Mouse (Mus musculus) neural tube, embryonic 15.5 days (tissue): ENCODE measurements around the gene Rnf169. TPM values are rescaled to one million over a fixed set of nuclear protein-coding genes. Genes with fewer than 3 reads are reported as not detected.

Source experiments
- ATAC-seq: fragments of 200-750 bp; cut with Nextera tagmentation; 2 replicates; pipeline ENCODE4 v1.8.0; 2017; ENCODE audit warnings: mild to moderate bottlenecking, moderate TSS enrichment, moderate library complexity; ENCODE audit not compliant: low FRiP score
- H3K27ac ChIP-seq: fragments of 300-500 bp; sonication (generic); replicated peaks from 2 replicates; pipeline ENCODE4 v1.5.1; 2015; ENCODE audit warnings: mild to moderate bottlenecking, inconsistent platforms
- H3K27me3 ChIP-seq: fragments of 300-500 bp; sonication (generic); replicated peaks from 2 replicates; pipeline ENCODE4 v1.6.1; 2015; ENCODE audit warnings: inconsistent platforms
- H3K36me3 ChIP-seq: fragments of 300-500 bp; sonication (generic); 2 replicates; pipeline ENCODE4 v1.6.1; 2015; ENCODE audit warnings: inconsistent platforms
- H3K4me1 ChIP-seq: fragments of 300-500 bp; sonication (generic); 2 replicates; pipeline ENCODE4 v1.6.1; 2015; ENCODE audit warnings: inconsistent platforms
- H3K4me2 ChIP-seq: fragments of 300-500 bp; sonication (generic); 2 replicates; pipeline ENCODE4 v1.6.1; 2015; ENCODE audit warnings: inconsistent platforms, mild to moderate bottlenecking, moderate library complexity
- H3K4me3 ChIP-seq: fragments of 300-500 bp; sonication (generic); replicated peaks from 2 replicates; pipeline ENCODE4 v1.5.1; 2015; ENCODE audit warnings: mild to moderate bottlenecking, inconsistent platforms
- H3K9ac ChIP-seq: fragments of 300-500 bp; sonication (generic); replicated peaks from 2 replicates; pipeline ENCODE4 v1.6.1; 2015; ENCODE audit warnings: mild to moderate bottlenecking, inconsistent platforms
- H3K9me3 ChIP-seq: fragments of 300-500 bp; sonication (generic); replicated peaks from 2 replicates; pipeline ENCODE4 v1.6.1; 2016; ENCODE audit warnings: inconsistent platforms
- WGBS: fragments of 180-500 bp; shearing (Covaris S2); methylation state at CpG from one replicate; pipeline ENCODE4 v1.1.7; 2015; ENCODE audit warnings: mixed read lengths; 5-methylcytosine and 5-hydroxymethylcytosine counted together
- polyA plus RNA-seq: library from polyadenylated mRNA; unstranded; fragments of >200 nt; fragmentation: Nextera tagmentation; extraction: Ambion mirVana; gene quantifications from 2 replicates; pipeline ENCODE4 v1.2.1, GENCODE M21; 2015

Gene Rnf169
- polyA plus RNA-seq, 1 experiment from 2014 or later, result 4.2 TPM

GRCm38 (mm10) chr7:100003781-100004180 is 23.5 kb upstream of the Rnf169 start:
- no peak overlapping the region for H3K4me3 ChIP-seq
- no peak overlapping the region for H3K9ac ChIP-seq
- no peaks in the 10 kb centered on the region for H3K9me3 ChIP-seq
- peaks cover 51% of the 10 kb centered on the region for H3K27me3 ChIP-seq
- WGBS, result 55% methylated on average over 9 of the region's 9 CpGs
- no peaks in the 10 kb centered on the region for H3K36me3 ChIP-seq
- peaks cover 16% of the 10 kb centered on the region for H3K4me1 ChIP-seq
- no peak for ATAC-seq
- no peak overlapping the region for H3K4me2 ChIP-seq
- no peak overlapping the region for H3K27ac ChIP-seq

- no peak for ATAC-seq
- H3K9ac ChIP-seq, result no peak overlapping the region
- no peaks in the 10 kb centered on the region for H3K9me3 ChIP-seq
- WGBS, result 89% methylated on average over 3 of the region's 3 CpGs
- no peak overlapping the region for H3K4me2 ChIP-seq
- no peak overlapping the region for H3K4me3 ChIP-seq
- no peaks in the 10 kb centered on the region for H3K4me1 ChIP-seq
- H3K27ac ChIP-seq, result no peak overlapping the region
- H3K36me3 ChIP-seq, result no peaks in the 10 kb centered on the region
- peaks cover 5% of the 10 kb centered on the region; the same call in 1 of the 2 replicates for H3K27me3 ChIP-seq
Measured at GRCm38 (mm10) chr7:99998668-99999067, 18.4 kb upstream of the Rnf169 start.

GRCm38 (mm10) chr7:99995186-99995585 is 14.9 kb upstream of the Rnf169 start:
- no peak overlapping the region for H3K4me3 ChIP-seq
- H3K4me1 ChIP-seq, result no peaks in the 10 kb centered on the region
- ATAC-seq, result no peak
- H3K9ac ChIP-seq, result no peak overlapping the region
- 71% methylated on average over 7 of the region's 7 CpGs for WGBS
- H3K27me3 ChIP-seq, result no peaks in the 10 kb centered on the region
- no peak overlapping the region for H3K27ac ChIP-seq
- H3K4me2 ChIP-seq, result no peak overlapping the region
- H3K36me3 ChIP-seq, result no peaks in the 10 kb centered on the region
- H3K9me3 ChIP-seq, result no peaks in the 10 kb centered on the region

GRCm38 (mm10) chr7:99993159-99993558 is 12.9 kb upstream of the Rnf169 start:
- Histone ChIP-seq H3K27ac (no peak overlapping the region), H3K36me3 (no peaks in the 10 kb centered on the region), H3K27me3 (no peaks in the 10 kb centered on the region), H3K4me3 (no peak overlapping the region), H3K4me2 (no peak overlapping the region), H3K9me3 (no peaks in the 10 kb centered on the region), H3K9ac (no peak overlapping the region), H3K4me1 (no peaks in the 10 kb centered on the region)
- ATAC-seq, result no peak
- 87% methylated on average over 7 of the region's 7 CpGs for WGBS

- Histone ChIP-seq H3K9ac (no peak overlapping the region), H3K27ac (no peak overlapping the region), H3K36me3 (no peaks in the 10 kb centered on the region), H3K27me3 (0 out of 2 replicates have a peak, but pooled peaks cover 5% of the 10 kb centered on the region), H3K9me3 (no peaks in the 10 kb centered on the region), H3K4me3 (no peak overlapping the region), H3K4me1 (no peaks in the 10 kb centered on the region), H3K4me2 (no peak overlapping the region)
- no peak for ATAC-seq
- 81% methylated on average over 8 of the region's 8 CpGs for WGBS
Measured at GRCm38 (mm10) chr7:99990990-99991707, 10.9 kb upstream of the Rnf169 start.

GRCm38 (mm10) chr7:99989844-99990760 is 9.9 kb upstream of the Rnf169 start:
- H3K27ac ChIP-seq, result no peak overlapping the region
- no peak overlapping the region for H3K4me2 ChIP-seq
- H3K27me3 ChIP-seq, result 0 out of 2 replicates have a peak, but pooled peaks cover 5% of the 10 kb centered on the region
- H3K9me3 ChIP-seq, result no peaks in the 10 kb centered on the region
- no peak overlapping the region for H3K4me3 ChIP-seq
- H3K36me3 ChIP-seq, result no peaks in the 10 kb centered on the region
- 61% methylated on average over 15 of the region's 15 CpGs for WGBS
- H3K4me1 ChIP-seq, result no peaks in the 10 kb centered on the region
- ATAC-seq, result no peak
- no peak overlapping the region for H3K9ac ChIP-seq

- Histone ChIP-seq H3K4me2 (no peak overlapping the region), H3K4me1 (no peaks in the 10 kb centered on the region), H3K27ac (no peak overlapping the region), H3K36me3 (no peaks in the 10 kb centered on the region), H3K9me3 (no peaks in the 10 kb centered on the region), H3K4me3 (no peak overlapping the region), H3K27me3 (0 out of 2 replicates have a peak, but pooled peaks cover 5% of the 10 kb centered on the region), H3K9ac (no peak overlapping the region)
- WGBS, result 9% methylated on average over 4 of the region's 4 CpGs
- ATAC-seq, result peak; percentile 70
Measured at GRCm38 (mm10) chr7:99988725-99989124, 8.5 kb upstream of the Rnf169 start.

GRCm38 (mm10) chr7:99982256-99983242 is 2.3 kb upstream of the Rnf169 start:
- Histone ChIP-seq H3K9me3 (no peaks in the 10 kb centered on the region), H3K27me3 (0 out of 2 replicates have a peak, but pooled peaks cover 5% of the 10 kb centered on the region), H3K9ac (no peak overlapping the region), H3K4me1 (peaks cover 24% of the 10 kb centered on the region), H3K36me3 (no peaks in the 10 kb centered on the region), H3K4me3 (no peak overlapping the region), H3K27ac (no peak overlapping the region), H3K4me2 (no peak overlapping the region)
- WGBS, result 84% methylated on average over 13 of the region's 13 CpGs
- no peak for ATAC-seq

GRCm38 (mm10) chr7:99981311-99981710 is 1.1 kb upstream of the Rnf169 start:
- no peak overlapping the region for H3K4me3 ChIP-seq
- H3K4me1 ChIP-seq, result peaks cover 26% of the 10 kb centered on the region
- no peaks in the 10 kb centered on the region for H3K9me3 ChIP-seq
- 12% methylated on average over 2 of the region's 2 CpGs for WGBS
- no peak for ATAC-seq
- peak overlapping the region; percentile 81 for H3K4me2 ChIP-seq
- peak overlapping the region; percentile 56 for H3K27ac ChIP-seq
- H3K9ac ChIP-seq, result no peak overlapping the region
- no peaks in the 10 kb centered on the region for H3K27me3 ChIP-seq
- no peaks in the 10 kb centered on the region for H3K36me3 ChIP-seq

GRCm38 (mm10) chr7:99979546-99980131 is 609 bp downstream of the Rnf169 start:
- Histone ChIP-seq H3K27me3 (no peaks in the 10 kb centered on the region), H3K9ac (peak overlapping the region; percentile 82), H3K4me1 (peaks cover 31% of the 10 kb centered on the region), H3K4me2 (peak overlapping the region; percentile 81), H3K4me3 (peak overlapping the region; percentile 98), H3K9me3 (no peaks in the 10 kb centered on the region), H3K36me3 (no peaks in the 10 kb centered on the region), H3K27ac (peak overlapping the region; percentile 94)
- peak; percentile 69 for ATAC-seq
- under 1% methylated on average over 49 of the region's 51 CpGs for WGBS

- WGBS, result 10% methylated on average over 6 of the region's 6 CpGs
- Histone ChIP-seq H3K4me2 (peak overlapping the region; percentile 81), H3K27ac (no peak overlapping the region; the same call in 1 of the 2 replicates), H3K4me1 (peaks cover 37% of the 10 kb centered on the region), H3K9me3 (no peaks in the 10 kb centered on the region), H3K36me3 (no peaks in the 10 kb centered on the region), H3K4me3 (peak overlapping the region; percentile 98), H3K9ac (peak overlapping the region; percentile 82), H3K27me3 (no peaks in the 10 kb centered on the region)
- ATAC-seq, result no peak
Measured at GRCm38 (mm10) chr7:99979081-99979480, 1.2 kb downstream of the Rnf169 start.
